Mouse (Mus musculus) liver, embryonic 14.5 days (tissue): ENCODE results near the gene Slc6a13. TPM values are rescaled to one million over a fixed set of nuclear protein-coding genes. Genes with fewer than 3 reads are reported as not detected.
A peak's percentile ranks its signal among the peaks of the same experiment; 100 is the strongest.

Source experiments
- ATAC-seq: fragments of 200-750 bp; cut with Nextera tagmentation; 2 replicates; pipeline ENCODE4 v1.8.0; 2017; ENCODE audit warnings: moderate number of reproducible peaks, mild to moderate bottlenecking, moderate library complexity; ENCODE audit not compliant: insufficient read depth
- DNase-seq, 3 experiments: peaks; one replicate each; pipeline ENCODE4 v3.0.0-alpha.2; 2012 to 2013; ENCODE audit warnings: low read depth in 3 of 3, low spot score in 3 of 3
- H3K27ac ChIP-seq: fragments of 300-500 bp; sonication (generic); 2 replicates; pipeline ENCODE4 v1.5.1; 2014; ENCODE audit warnings: moderate library complexity, mild to moderate bottlenecking, control low read depth, inconsistent platforms
- H3K27me3 ChIP-seq: fragments of 300-500 bp; sonication (generic); 2 replicates; pipeline ENCODE4 v1.6.1; 2014; ENCODE audit warnings: mild to moderate bottlenecking, low read length, moderate library complexity; ENCODE audit not compliant: control insufficient read depth, insufficient read depth
- H3K36me3 ChIP-seq: fragments of 300-500 bp; sonication (generic); replicated peaks from 2 replicates; pipeline ENCODE4 v1.6.1; 2014; ENCODE audit warnings: low read depth; ENCODE audit not compliant: control insufficient read depth, insufficient read depth
- H3K4me1 ChIP-seq, 2 experiments: fragments of 200-500 bp in 1 of 2; fragments of 300-500 bp in 1 of 2; sonication (generic) in 1 of 2; replicated peaks; 2 replicates each; pipeline ENCODE4 v1.6.1; 2012 to 2014; ENCODE audit warnings: antibody characterized with exemption in 1 of 2, inconsistent platforms in 1 of 2, low read length in 1 of 2; ENCODE audit not compliant: control insufficient read depth in 2 of 2, insufficient read depth in 2 of 2
- H3K4me2 ChIP-seq: fragments of 300-500 bp; sonication (generic); 2 replicates; pipeline ENCODE4 v1.6.1; 2014; ENCODE audit warnings: low read depth, mild to moderate bottlenecking, control low read depth, moderate library complexity
- H3K4me3 ChIP-seq, 2 experiments: fragments of 200-500 bp in 1 of 2; fragments of 300-500 bp in 1 of 2; sonication (generic) in 1 of 2; 2 replicates each; pipeline ENCODE4 v1.5.1; 2012 to 2014; ENCODE audit warnings: low read depth in 2 of 2, low read length in 2 of 2, mild to moderate bottlenecking in 2 of 2, control low read depth in 1 of 2, inconsistent platforms in 1 of 2, moderate library complexity in 1 of 2; ENCODE audit not compliant: insufficient read depth in 1 of 2
- H3K9ac ChIP-seq: fragments of 300-500 bp; sonication (generic); replicated peaks from 2 replicates; pipeline ENCODE4 v1.6.1; 2014; ENCODE audit warnings: mild to moderate bottlenecking, control low read depth, moderate library complexity
- H3K9me3 ChIP-seq: fragments of 300-500 bp; sonication (generic); 2 replicates; pipeline ENCODE4 v1.6.1; 2016; ENCODE audit warnings: low read length, mixed read lengths; ENCODE audit not compliant: control insufficient read depth
- CTCF ChIP-seq: IDR thresholded peaks from 2 replicates; pipeline ENCODE4 v1.5.1; 2016; ENCODE audit warnings: antibody characterized with exemption, low read depth, control low read depth
- EP300 ChIP-seq: IDR thresholded peaks from 2 replicates; pipeline ENCODE4 v1.6.1; 2016; ENCODE audit warnings: antibody characterized with exemption, low read depth
- WGBS: fragments of 180-500 bp; shearing (Covaris S2); extraction: QIAGEN DNeasy Blood & Tissue Kit; methylation state at CpG from one replicate; pipeline ENCODE4 v1.1.7; 2014; ENCODE audit not compliant: insufficient replicate concordance; 5-methylcytosine and 5-hydroxymethylcytosine counted together
- polyA plus RNA-seq, 2 experiments: library from polyadenylated mRNA; depleted of rRNA in 1 of 2; stranded (reverse) in 1 of 2; unstranded in 1 of 2; fragments of >200 nt; fragmentation: Nextera tagmentation in 1 of 2; extraction: Ambion mirVana in 1 of 2; gene quantifications; 2 replicates each; pipeline versions ENCODE4 v1.2.1 to v1.2.3; 2012 to 2014

Slc6a13 gene
- polyA plus RNA-seq, 2 experiments = 14.9 to 19.3 TPM

GRCm38 (mm10) chr6:121335841-121336240, 35.8 kb downstream of the Slc6a13 start:
- Histone ChIP-seq H3K4me2 (0 out of 2 replicates have a peak overlapping the region, but pooled peaks have one; percentile 61), H3K36me3 (no peaks in the 10 kb centered on the region), H3K9ac (no peak overlapping the region; the same call in 1 of the 2 replicates), H3K4me1 (peaks cover 10% of the 10 kb centered on the region in 2 experiments), H3K27me3 (no peaks in the 10 kb centered on the region), H3K4me3 (no peak overlapping the region), H3K27ac (no peak overlapping the region), H3K9me3 (no peaks in the 10 kb centered on the region)
- TF ChIP-seq EP300 (no peak), CTCF (no peak)
- DNase-seq (no peak), ATAC-seq (no peak)
- WGBS = 77% methylated on average over 9 of the region's 9 CpGs

GRCm38 (mm10) chr6:121336558-121336957, 36.5 kb downstream of the Slc6a13 start:
- Histone ChIP-seq H3K4me1 (peaks cover 10% of the 10 kb centered on the region in 2 experiments), H3K27ac (no peak overlapping the region; the same call in 1 of the 2 replicates)
- 11% methylated on average over 8 of the region's 8 CpGs for WGBS

GRCm38 (mm10) chr6:121337229-121337628, 37.2 kb downstream of the Slc6a13 start:
- 89% methylated on average over 9 of the region's 9 CpGs for WGBS
- DNase-seq (no peak), ATAC-seq (no peak)
- peaks cover 10% of the 10 kb centered on the region in 2 experiments for H3K4me1 ChIP-seq
- TF ChIP-seq CTCF (no peak), EP300 (no peak)
- H3K9me3 ChIP-seq = no peaks in the 10 kb centered on the region
- peak overlapping the region; percentile 61 for H3K4me2 ChIP-seq
- H3K27me3 ChIP-seq = no peaks in the 10 kb centered on the region
- H3K36me3 ChIP-seq = no peaks in the 10 kb centered on the region
- H3K4me3 ChIP-seq = peak overlapping the region; percentile 50 to 58
- peak overlapping the region; percentile 43 for H3K9ac ChIP-seq
- no peak overlapping the region for H3K27ac ChIP-seq

More at GRCm38 (mm10) chr6:121336558-121336957, 36.5 kb downstream of the Slc6a13 start:
- Histone ChIP-seq H3K9me3 (no peaks in the 10 kb centered on the region), H3K27me3 (no peaks in the 10 kb centered on the region), H3K36me3 (no peaks in the 10 kb centered on the region), H3K4me3 (peak overlapping the region; percentile 50 to 58), H3K9ac (peak overlapping the region; percentile 43), H3K4me2 (peak overlapping the region; percentile 61)
- peak; percentile 61 to 64 (median 62) for DNase-seq
- ATAC-seq = peak; percentile 83
- TF ChIP-seq CTCF (no peak), EP300 (peak; percentile 40)

- Histone ChIP-seq H3K4me3 (no peak overlapping the region), H3K27ac (no peak overlapping the region), H3K4me1 (peaks cover 10% of the 10 kb centered on the region in 2 experiments), H3K9me3 (no peaks in the 10 kb centered on the region), H3K4me2 (peak overlapping the region; percentile 61), H3K9ac (no peak overlapping the region), H3K27me3 (no peaks in the 10 kb centered on the region), H3K36me3 (no peaks in the 10 kb centered on the region)
- TF ChIP-seq CTCF = peak; percentile 94
- no peak for TF ChIP-seq EP300
- 16% methylated on average over 3 of the region's 3 CpGs for WGBS
- DNase-seq (peak; percentile 62 to 67 (median 64)), ATAC-seq (peak; percentile 40)
These were observed 37.9 kb downstream of the Slc6a13 start for GRCm38 (mm10) chr6:121337770-121338518.

GRCm38 (mm10) chr6:121338519-121338896, 38.5 kb downstream of the Slc6a13 start:
- Histone ChIP-seq H3K4me3 (no peak overlapping the region), H3K27ac (no peak overlapping the region), H3K9ac (no peak overlapping the region), H3K4me2 (no peak overlapping the region), H3K36me3 (no peaks in the 10 kb centered on the region), H3K27me3 (no peaks in the 10 kb centered on the region), H3K9me3 (no peaks in the 10 kb centered on the region), H3K4me1 (peaks cover 10% of the 10 kb centered on the region in 2 experiments)
- WGBS = 39% methylated on average over 4 of the region's 4 CpGs
- DNase-seq (no peak), ATAC-seq (no peak; the same call in 1 of the 2 replicates)
- TF ChIP-seq CTCF = no peak
- no peak for TF ChIP-seq EP300
